Mouse (Mus musculus): ENCODE results near the gene Ccr9. TPM values are rescaled to one million over a fixed set of nuclear protein-coding genes. Genes with fewer than 3 reads are reported as not detected.
"Not testable (repeated sequence)": the region's sequence is repeated elsewhere in the genome, so short reads cannot be mapped to it uniquely, and the experiment has no call there.

The Ccr9 gene
- total RNA-seq, 2 experiments from 2014 or later: 0.09 TPM; not detected in 1

- peak; percentile 99 for ATAC-seq (replicated peaks; ENCODE audit: low FRiP score, low TSS enrichment, poor library complexity, severe bottlenecking)
Observed at GRCm38 (mm10) chr9:123701822-123702221, 23.6 kb downstream of the Ccr9 start.

- 0 out of 2 replicates have a peak, but pooled peaks have one; percentile 55 for ATAC-seq (replicated peaks; ENCODE audit: low FRiP score, low TSS enrichment, poor library complexity, severe bottlenecking)
Observed at GRCm38 (mm10) chr9:123709226-123709625, 31.0 kb downstream of the Ccr9 start.

- ATAC-seq (replicated peaks; ENCODE audit: low FRiP score, low TSS enrichment, poor library complexity, severe bottlenecking): no peak
Observed at GRCm38 (mm10) chr9:123713111-123713510, 34.9 kb downstream of the Ccr9 start.

- ATAC-seq (replicated peaks; ENCODE audit: low FRiP score, low TSS enrichment, poor library complexity, severe bottlenecking): no peak
Observed at GRCm38 (mm10) chr9:123716301-123716700, 38.1 kb downstream of the Ccr9 start.

- ATAC-seq (replicated peaks; ENCODE audit: low FRiP score, low TSS enrichment, poor library complexity, severe bottlenecking): peak; percentile 99
Observed at GRCm38 (mm10) chr9:123717186-123718008, 39.2 kb downstream of the Ccr9 start, which contains the start of gene Lztfl1. TSS of gene Lztfl1 (minus strand) at chr9:123717697.

- ATAC-seq (replicated peaks; ENCODE audit: low FRiP score, low TSS enrichment, poor library complexity, severe bottlenecking): no peak
Observed at GRCm38 (mm10) chr9:123722737-123723493, 44.7 kb downstream of the Ccr9 start.

- ATAC-seq (replicated peaks; ENCODE audit: low FRiP score, low TSS enrichment, poor library complexity, severe bottlenecking): no peak
Observed at GRCm38 (mm10) chr9:123731271-123731670, 53.0 kb downstream of the Ccr9 start.

- ATAC-seq (replicated peaks; ENCODE audit: low FRiP score, low TSS enrichment, poor library complexity, severe bottlenecking): no peak
Observed at GRCm38 (mm10) chr9:123734133-123734532, 55.9 kb downstream of the Ccr9 start.

GRCm38 (mm10) chr9:123740799-123741198, 62.6 kb downstream of the Ccr9 start:
- no peak for ATAC-seq (replicated peaks; ENCODE audit: low FRiP score, low TSS enrichment, poor library complexity, severe bottlenecking)

GRCm38 (mm10) chr9:123749687-123750086, 71.4 kb downstream of the Ccr9 start:
- ATAC-seq (replicated peaks; ENCODE audit: low FRiP score, low TSS enrichment, poor library complexity, severe bottlenecking): not testable (repeated sequence)

- no peak for ATAC-seq (replicated peaks; ENCODE audit: low FRiP score, low TSS enrichment, poor library complexity, severe bottlenecking)
Observed at GRCm38 (mm10) chr9:123754333-123754732, 76.1 kb downstream of the Ccr9 start.

GRCm38 (mm10) chr9:123756752-123757151, 78.5 kb downstream of the Ccr9 start:
- no peak for ATAC-seq (replicated peaks; ENCODE audit: low FRiP score, low TSS enrichment, poor library complexity, severe bottlenecking)

GRCm38 (mm10) chr9:123757326-123757725, 79.1 kb downstream of the Ccr9 start:
- no peak for ATAC-seq (replicated peaks; ENCODE audit: low FRiP score, low TSS enrichment, poor library complexity, severe bottlenecking)

GRCm38 (mm10) chr9:123758156-123758555, 79.9 kb downstream of the Ccr9 start:
- no peak for ATAC-seq (replicated peaks; ENCODE audit: low FRiP score, low TSS enrichment, poor library complexity, severe bottlenecking)

- ATAC-seq (replicated peaks; ENCODE audit: low FRiP score, low TSS enrichment, poor library complexity, severe bottlenecking): no peak
Observed at GRCm38 (mm10) chr9:123758645-123759044, 80.4 kb downstream of the Ccr9 start.

GRCm38 (mm10) chr9:123760806-123761205, 82.6 kb downstream of the Ccr9 start:
- ATAC-seq (replicated peaks; ENCODE audit: low FRiP score, low TSS enrichment, poor library complexity, severe bottlenecking): no peak

GRCm38 (mm10) chr9:123762886-123763285, 84.6 kb downstream of the Ccr9 start:
- no peak for ATAC-seq (replicated peaks; ENCODE audit: low FRiP score, low TSS enrichment, poor library complexity, severe bottlenecking)

GRCm38 (mm10) chr9:123763771-123764170, 85.5 kb downstream of the Ccr9 start:
- no peak for ATAC-seq (replicated peaks; ENCODE audit: low FRiP score, low TSS enrichment, poor library complexity, severe bottlenecking)

- ATAC-seq (replicated peaks; ENCODE audit: low FRiP score, low TSS enrichment, poor library complexity, severe bottlenecking): no peak
Observed at GRCm38 (mm10) chr9:123766996-123767395, 88.8 kb downstream of the Ccr9 start.

- no peak for ATAC-seq (replicated peaks; ENCODE audit: low FRiP score, low TSS enrichment, poor library complexity, severe bottlenecking)
Observed at GRCm38 (mm10) chr9:123768443-123768842, 90.2 kb downstream of the Ccr9 start.
